Mouse (Mus musculus): ENCODE data around the gene Wwox.
A peak's percentile ranks its signal among the peaks of the same experiment; 100 is the strongest.

Wwox gene

GRCm38 (mm10) chr8:114941644-114942043 lies 502.2 kb downstream of the Wwox start:
- DNase-seq (ENCODE audit: inconsistent age in 2 of 2, low spot score in 1 of 2) = no peak

GRCm38 (mm10) chr8:114947921-114948320 lies 508.5 kb downstream of the Wwox start:
- no peak for DNase-seq (ENCODE audit: inconsistent age in 2 of 2, low spot score in 1 of 2)

- DNase-seq (ENCODE audit: inconsistent age in 2 of 2, low spot score in 1 of 2) = no peak
Measured at GRCm38 (mm10) chr8:114956377-114957168, 517.1 kb downstream of the Wwox start.

- no peak for DNase-seq (ENCODE audit: inconsistent age in 2 of 2, low spot score in 1 of 2)
Measured at GRCm38 (mm10) chr8:114958437-114959107, 519.1 kb downstream of the Wwox start.

GRCm38 (mm10) chr8:114959406-114959805 lies 520.0 kb downstream of the Wwox start:
- no peak for DNase-seq (ENCODE audit: inconsistent age in 2 of 2, low spot score in 1 of 2)

- DNase-seq (ENCODE audit: inconsistent age in 2 of 2, low spot score in 1 of 2) = no peak
Measured at GRCm38 (mm10) chr8:114962494-114962893, 523.0 kb downstream of the Wwox start.

GRCm38 (mm10) chr8:114963282-114963681 lies 523.8 kb downstream of the Wwox start:
- no peak for DNase-seq (ENCODE audit: inconsistent age in 2 of 2, low spot score in 1 of 2)

GRCm38 (mm10) chr8:114964206-114964605 lies 524.8 kb downstream of the Wwox start:
- no peak for DNase-seq (ENCODE audit: inconsistent age in 2 of 2, low spot score in 1 of 2)

GRCm38 (mm10) chr8:114968842-114969241 lies 529.4 kb downstream of the Wwox start:
- DNase-seq (ENCODE audit: inconsistent age in 2 of 2, low spot score in 1 of 2) = no peak

GRCm38 (mm10) chr8:114971378-114971777 lies 531.9 kb downstream of the Wwox start:
- peak; percentile 77 to 93 for DNase-seq (ENCODE audit: inconsistent age in 2 of 2, low spot score in 1 of 2)

GRCm38 (mm10) chr8:114973002-114973461 lies 533.6 kb downstream of the Wwox start:
- DNase-seq (ENCODE audit: inconsistent age in 2 of 2, low spot score in 1 of 2) = no peak

GRCm38 (mm10) chr8:114974336-114974950 lies 535.0 kb downstream of the Wwox start:
- DNase-seq (ENCODE audit: inconsistent age in 2 of 2, low spot score in 1 of 2) = no peak

GRCm38 (mm10) chr8:114977746-114978145 lies 538.3 kb downstream of the Wwox start:
- peak in 1 of 2 experiments; percentile 59 for DNase-seq (ENCODE audit: inconsistent age in 2 of 2, low spot score in 1 of 2)

- no peak for DNase-seq (ENCODE audit: inconsistent age in 2 of 2, low spot score in 1 of 2)
Measured at GRCm38 (mm10) chr8:114978206-114978960, 538.9 kb downstream of the Wwox start.

GRCm38 (mm10) chr8:114979671-114980070 lies 540.2 kb downstream of the Wwox start:
- no peak for DNase-seq (ENCODE audit: inconsistent age in 2 of 2, low spot score in 1 of 2)

- DNase-seq (ENCODE audit: inconsistent age in 2 of 2, low spot score in 1 of 2) = no peak
Measured at GRCm38 (mm10) chr8:114982762-114983161, 543.3 kb downstream of the Wwox start.

GRCm38 (mm10) chr8:114984500-114984899 lies 545.0 kb downstream of the Wwox start:
- no peak for DNase-seq (ENCODE audit: inconsistent age in 2 of 2, low spot score in 1 of 2)

- DNase-seq (ENCODE audit: inconsistent age in 2 of 2, low spot score in 1 of 2) = no peak
Measured at GRCm38 (mm10) chr8:114985996-114986395, 546.5 kb downstream of the Wwox start.

GRCm38 (mm10) chr8:114986971-114987370 lies 547.5 kb downstream of the Wwox start:
- DNase-seq (ENCODE audit: inconsistent age in 2 of 2, low spot score in 1 of 2) = no peak

- DNase-seq (ENCODE audit: inconsistent age in 2 of 2, low spot score in 1 of 2) = no peak
Measured at GRCm38 (mm10) chr8:114990865-114991613, 551.6 kb downstream of the Wwox start.

Measured in adrenal gland, adult (tissue).